Mouse (Mus musculus): Measurements from ENCODE around the gene App.
A peak's percentile ranks its signal among the peaks of the same experiment; 100 is the strongest.

Gene App

DNA sequence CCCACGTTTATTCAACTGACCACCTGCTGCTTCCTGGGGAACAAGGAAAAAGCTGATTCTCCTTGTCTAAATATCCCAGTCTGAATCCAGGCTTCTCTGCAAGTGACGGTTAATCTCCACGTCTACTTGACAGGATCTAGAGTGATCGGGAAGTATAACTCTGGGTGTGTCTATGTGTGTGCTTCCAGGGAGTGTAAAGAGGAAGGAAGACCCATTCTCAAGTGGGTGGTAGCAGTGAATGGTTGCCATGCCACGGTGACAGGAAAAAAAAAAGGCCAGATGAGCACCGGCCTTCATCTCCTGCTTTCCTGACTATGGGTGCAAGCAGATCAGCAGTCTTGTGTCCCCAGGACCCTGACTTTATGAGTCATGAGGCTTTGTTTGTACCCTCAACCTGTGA lies 10.8 kb downstream of the App start:
- no peak for DNase-seq (ENCODE audit: low read depth, low spot score)
- Histone ChIP-seq H3K27me3 (ENCODE audit: control insufficient read depth, insufficient read depth, low read length, poor library complexity, severe bottlenecking) (no peaks in the 10 kb centered on the region), H3K36me3 (ENCODE audit: control insufficient read depth, insufficient read depth, low read length, poor library complexity, severe bottlenecking) (no peaks in the 10 kb centered on the region)

DNA sequence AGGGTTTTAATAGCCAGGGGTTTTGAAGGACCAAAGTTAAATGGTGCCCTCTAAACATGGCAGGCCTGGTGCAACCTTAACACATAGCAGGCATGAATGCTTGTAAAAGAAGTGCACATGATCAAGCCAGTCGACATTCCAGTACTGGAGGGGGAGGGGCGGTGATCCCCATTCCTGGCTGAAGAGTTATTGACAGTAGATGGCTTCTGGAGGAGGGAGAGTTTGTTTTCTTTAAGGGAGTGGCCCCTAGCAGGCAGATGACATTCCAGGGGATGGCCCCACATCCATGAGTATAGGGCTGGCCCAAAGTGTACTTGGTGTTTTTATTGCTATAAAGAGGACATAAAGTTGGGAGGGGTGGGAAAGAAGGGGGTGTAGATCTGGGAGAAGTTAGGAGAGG lies 13.4 kb downstream of the App start:
- no peak for DNase-seq (ENCODE audit: low read depth, low spot score)
- Histone ChIP-seq H3K27me3 (ENCODE audit: control insufficient read depth, insufficient read depth, low read length, poor library complexity, severe bottlenecking) (no peaks in the 10 kb centered on the region), H3K36me3 (ENCODE audit: control insufficient read depth, insufficient read depth, low read length, poor library complexity, severe bottlenecking) (no peaks in the 10 kb centered on the region)

GRCm38 (mm10) chr16:85157796-85158546 lies 15.6 kb downstream of the App start:
- no peaks in the 10 kb centered on the region for H3K36me3 ChIP-seq (ENCODE audit: control insufficient read depth, insufficient read depth, low read length, poor library complexity, severe bottlenecking)
- no peaks in the 10 kb centered on the region for H3K27me3 ChIP-seq (ENCODE audit: control insufficient read depth, insufficient read depth, low read length, poor library complexity, severe bottlenecking)
- DNase-seq (ENCODE audit: low read depth, low spot score), result no peak

DNA sequence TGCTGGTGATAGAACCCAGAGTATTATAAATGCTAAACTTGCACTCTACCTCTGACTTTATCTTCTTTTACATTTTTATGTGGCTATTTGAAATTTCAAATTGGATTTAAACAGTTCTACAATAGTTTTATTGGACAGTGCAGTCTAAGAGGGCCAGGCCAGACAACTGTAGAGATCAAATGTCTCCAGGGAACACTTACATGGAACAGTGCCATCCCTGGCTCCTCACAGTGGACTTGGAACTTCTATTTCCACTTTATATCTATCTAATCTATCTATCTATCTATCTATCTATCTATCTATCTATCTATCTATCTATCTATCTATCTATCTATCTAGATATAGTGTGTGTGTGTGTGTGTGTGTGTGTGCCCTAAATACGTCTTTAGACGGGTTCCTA lies 16.4 kb downstream of the App start:
- DNase-seq (ENCODE audit: low read depth, low spot score), result no peak
- no peaks in the 10 kb centered on the region for H3K36me3 ChIP-seq (ENCODE audit: control insufficient read depth, insufficient read depth, low read length, poor library complexity, severe bottlenecking)
- no peaks in the 10 kb centered on the region for H3K27me3 ChIP-seq (ENCODE audit: control insufficient read depth, insufficient read depth, low read length, poor library complexity, severe bottlenecking)

DNA sequence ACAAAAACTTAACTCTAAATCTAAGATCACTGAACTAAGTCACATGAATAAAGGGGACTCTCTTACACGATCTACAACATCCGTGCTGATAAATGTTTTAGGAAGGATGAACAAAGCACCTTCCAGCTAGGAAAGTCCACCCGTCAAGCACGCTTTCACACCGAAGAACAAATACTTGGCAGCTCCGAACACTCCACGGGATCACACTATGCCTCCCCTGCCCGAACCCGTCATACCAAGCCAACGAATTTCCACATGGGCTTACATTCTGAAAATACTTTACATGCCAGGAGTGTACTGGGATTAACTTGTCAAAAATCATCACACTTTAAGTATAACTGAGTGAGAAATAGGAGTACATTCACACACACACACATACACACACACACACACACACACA lies 17.7 kb downstream of the App start:
- Histone ChIP-seq H3K27me3 (ENCODE audit: control insufficient read depth, insufficient read depth, low read length, poor library complexity, severe bottlenecking) (no peaks in the 10 kb centered on the region), H3K36me3 (ENCODE audit: control insufficient read depth, insufficient read depth, low read length, poor library complexity, severe bottlenecking) (no peaks in the 10 kb centered on the region)
- DNase-seq (ENCODE audit: low read depth, low spot score), result no peak

GRCm38 (mm10) chr16:85152457-85152856 lies 21.1 kb downstream of the App start:
- H3K36me3 ChIP-seq (ENCODE audit: control insufficient read depth, insufficient read depth, low read length, poor library complexity, severe bottlenecking), result no peaks in the 10 kb centered on the region
- no peak for DNase-seq (ENCODE audit: low read depth, low spot score)
- H3K27me3 ChIP-seq (ENCODE audit: control insufficient read depth, insufficient read depth, low read length, poor library complexity, severe bottlenecking), result no peaks in the 10 kb centered on the region

GRCm38 (mm10) chr16:85151681-85152080 lies 21.9 kb downstream of the App start:
- no peaks in the 10 kb centered on the region for H3K27me3 ChIP-seq (ENCODE audit: control insufficient read depth, insufficient read depth, low read length, poor library complexity, severe bottlenecking)
- H3K36me3 ChIP-seq (ENCODE audit: control insufficient read depth, insufficient read depth, low read length, poor library complexity, severe bottlenecking), result no peaks in the 10 kb centered on the region
- DNase-seq (ENCODE audit: low read depth, low spot score), result no peak

- no peak for DNase-seq (ENCODE audit: low read depth, low spot score)
- Histone ChIP-seq H3K27me3 (ENCODE audit: control insufficient read depth, insufficient read depth, low read length, poor library complexity, severe bottlenecking) (no peaks in the 10 kb centered on the region), H3K36me3 (ENCODE audit: control insufficient read depth, insufficient read depth, low read length, poor library complexity, severe bottlenecking) (no peaks in the 10 kb centered on the region)
Observed at GRCm38 (mm10) chr16:85150902-85151301, 22.7 kb downstream of the App start.

GRCm38 (mm10) chr16:85149509-85149871 lies 24.1 kb downstream of the App start:
- Histone ChIP-seq H3K27me3 (ENCODE audit: control insufficient read depth, insufficient read depth, low read length, poor library complexity, severe bottlenecking) (no peaks in the 10 kb centered on the region), H3K36me3 (ENCODE audit: control insufficient read depth, insufficient read depth, low read length, poor library complexity, severe bottlenecking) (no peaks in the 10 kb centered on the region)
- DNase-seq (ENCODE audit: low read depth, low spot score), result no peak

DNA sequence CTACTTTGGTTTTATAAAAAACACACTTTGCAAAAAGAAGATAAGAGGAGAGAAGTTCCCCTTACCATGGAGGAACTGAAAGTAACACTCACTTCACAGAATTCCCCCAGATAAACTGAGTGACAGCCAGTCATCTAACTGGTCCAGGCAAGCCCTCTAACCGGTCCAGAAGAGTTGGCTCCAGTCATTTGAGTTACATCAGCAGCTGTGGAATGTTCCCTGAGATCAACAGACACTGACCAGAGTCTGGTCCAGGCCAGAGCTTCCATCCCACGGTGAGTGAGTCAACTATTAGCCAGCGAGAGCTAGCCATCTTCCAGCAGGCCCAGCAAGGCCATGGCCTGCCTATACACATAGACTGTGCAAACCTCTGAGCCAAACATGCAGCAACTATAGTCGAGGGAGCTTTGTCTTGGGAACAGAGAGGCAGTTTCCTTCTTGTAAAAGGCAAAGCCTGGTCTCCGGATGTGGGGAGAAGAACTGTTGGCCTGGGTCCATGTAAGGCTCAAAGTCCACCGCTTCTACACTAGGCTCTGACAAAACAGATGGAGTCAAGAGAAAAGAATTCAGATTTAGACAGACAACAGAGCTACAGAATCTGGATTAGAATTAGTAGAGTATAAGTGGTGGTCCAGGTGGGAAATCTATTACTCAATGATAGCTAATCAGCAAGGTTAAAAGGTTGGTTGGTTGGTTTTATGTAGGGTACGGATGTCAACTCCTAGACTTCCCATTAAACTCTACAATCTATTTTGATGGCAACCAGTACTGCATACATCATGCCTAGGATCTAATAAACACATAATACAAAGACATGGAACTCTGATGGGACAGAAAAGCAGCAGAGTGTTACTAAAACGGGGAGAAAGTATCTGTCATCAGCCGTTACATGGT lies 24.7 kb downstream of the App start:
- DNase-seq (ENCODE audit: low read depth, low spot score), result peak; percentile 41
- H3K36me3 ChIP-seq (ENCODE audit: control insufficient read depth, insufficient read depth, low read length, poor library complexity, severe bottlenecking), result no peaks in the 10 kb centered on the region
- H3K27me3 ChIP-seq (ENCODE audit: control insufficient read depth, insufficient read depth, low read length, poor library complexity, severe bottlenecking), result no peaks in the 10 kb centered on the region

- no peak for DNase-seq (ENCODE audit: low read depth, low spot score)
- Histone ChIP-seq H3K27me3 (ENCODE audit: control insufficient read depth, insufficient read depth, low read length, poor library complexity, severe bottlenecking) (no peaks in the 10 kb centered on the region), H3K36me3 (ENCODE audit: control insufficient read depth, insufficient read depth, low read length, poor library complexity, severe bottlenecking) (no peaks in the 10 kb centered on the region)
Observed at GRCm38 (mm10) chr16:85147440-85147839, 26.1 kb downstream of the App start.

DNA sequence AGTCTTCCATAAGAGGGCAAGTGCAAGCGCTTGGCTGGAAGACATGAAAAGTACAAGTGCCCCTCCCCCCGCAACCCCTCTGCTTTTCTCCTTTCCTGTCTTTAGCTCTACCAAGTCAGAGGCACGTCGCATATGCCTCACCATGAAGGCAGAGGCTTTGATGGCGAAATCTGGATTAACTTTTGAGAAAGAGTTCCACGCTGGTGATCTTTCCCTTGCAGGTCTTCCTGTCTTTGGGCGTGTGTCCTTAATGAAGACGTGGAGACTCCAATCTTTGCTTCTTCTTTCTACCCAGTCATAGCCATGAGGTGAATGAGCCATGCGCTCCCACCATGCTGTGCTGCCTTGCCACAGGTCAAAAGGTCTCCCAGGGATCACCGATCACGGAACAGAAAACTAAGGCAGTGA lies 27.8 kb downstream of the App start:
- Histone ChIP-seq H3K36me3 (ENCODE audit: control insufficient read depth, insufficient read depth, low read length, poor library complexity, severe bottlenecking) (no peaks in the 10 kb centered on the region), H3K27me3 (ENCODE audit: control insufficient read depth, insufficient read depth, low read length, poor library complexity, severe bottlenecking) (no peaks in the 10 kb centered on the region)
- DNase-seq (ENCODE audit: low read depth, low spot score), result no peak

GRCm38 (mm10) chr16:85145369-85145768 lies 28.2 kb downstream of the App start:
- no peaks in the 10 kb centered on the region for H3K36me3 ChIP-seq (ENCODE audit: control insufficient read depth, insufficient read depth, low read length, poor library complexity, severe bottlenecking)
- H3K27me3 ChIP-seq (ENCODE audit: control insufficient read depth, insufficient read depth, low read length, poor library complexity, severe bottlenecking), result no peaks in the 10 kb centered on the region
- DNase-seq (ENCODE audit: low read depth, low spot score), result no peak

DNA sequence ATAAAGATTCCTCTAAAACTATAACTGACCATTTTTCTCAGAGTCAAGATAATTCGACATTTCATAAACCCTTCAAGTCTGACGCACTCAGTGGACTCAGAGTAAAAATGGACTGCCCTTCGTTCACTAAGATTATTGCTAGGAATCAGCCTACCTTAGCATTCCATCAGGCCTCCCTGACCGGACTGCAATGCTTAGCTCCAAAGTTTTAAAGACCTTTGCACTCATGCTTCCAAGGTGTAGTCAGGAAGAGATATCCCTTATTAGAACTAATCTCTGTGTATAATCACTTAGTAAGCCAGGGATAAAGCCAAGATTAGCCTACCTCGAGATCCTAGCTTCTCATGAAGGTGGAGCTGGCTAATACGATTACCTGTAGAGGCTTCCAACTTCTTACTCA lies 29.2 kb downstream of the App start:
- no peaks in the 10 kb centered on the region for H3K36me3 ChIP-seq (ENCODE audit: control insufficient read depth, insufficient read depth, low read length, poor library complexity, severe bottlenecking)

DNA sequence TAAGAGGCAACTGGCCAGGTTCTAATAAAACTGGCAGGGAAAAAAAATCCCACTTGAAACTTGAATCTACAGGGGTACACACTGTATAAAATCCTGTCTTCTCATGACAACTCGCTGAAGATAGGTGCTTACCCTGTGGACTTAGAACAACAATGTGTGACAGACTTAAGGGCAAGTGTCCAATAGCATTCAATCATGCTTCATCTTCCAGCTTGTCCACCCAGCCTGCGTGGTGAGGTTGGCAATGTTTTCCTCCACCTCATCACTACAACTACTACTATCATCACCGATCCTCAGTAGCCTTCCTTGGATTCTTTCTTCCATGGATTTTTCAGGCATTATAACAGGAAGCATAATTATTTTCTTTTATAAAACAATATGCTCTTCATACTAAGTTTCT lies 29.7 kb downstream of the App start:
- Histone ChIP-seq H3K27me3 (ENCODE audit: control insufficient read depth, insufficient read depth, low read length, poor library complexity, severe bottlenecking) (no peaks in the 10 kb centered on the region), H3K36me3 (ENCODE audit: control insufficient read depth, insufficient read depth, low read length, poor library complexity, severe bottlenecking) (no peaks in the 10 kb centered on the region)
- no peak for DNase-seq (ENCODE audit: low read depth, low spot score)

More for the DNA sequence above, 29.2 kb downstream of the App start:
- no peaks in the 10 kb centered on the region for H3K27me3 ChIP-seq (ENCODE audit: control insufficient read depth, insufficient read depth, low read length, poor library complexity, severe bottlenecking)
- DNase-seq (ENCODE audit: low read depth, low spot score), result no peak
